Mouse (Mus musculus) limb, embryonic 15.5 days (tissue): ENCODE results near the gene Fbxl17. TPM values are rescaled to one million over a fixed set of nuclear protein-coding genes. Genes with fewer than 3 reads are reported as not detected.

Experiments used
- ATAC-seq: fragments of 200-750 bp; cut with Nextera tagmentation; 2 replicates; pipeline ENCODE4 v1.8.0; 2017; ENCODE audit warnings: low read depth, moderate TSS enrichment; ENCODE audit not compliant: insufficient number of reproducible peaks, low FRiP score, low TSS enrichment
- H3K27ac ChIP-seq: fragments of 300-500 bp; sonication (generic); 2 replicates; pipeline ENCODE4 v1.5.1; 2015; ENCODE audit warnings: moderate library complexity, mild to moderate bottlenecking, inconsistent platforms
- H3K27me3 ChIP-seq: fragments of 300-500 bp; sonication (generic); 2 replicates; pipeline ENCODE4 v1.6.1; 2015; ENCODE audit warnings: inconsistent platforms
- H3K36me3 ChIP-seq: fragments of 300-500 bp; sonication (generic); 2 replicates; pipeline ENCODE4 v1.6.1; 2015; ENCODE audit warnings: inconsistent platforms
- H3K4me1 ChIP-seq: fragments of 300-500 bp; sonication (generic); 2 replicates; pipeline ENCODE4 v1.6.1; 2015; ENCODE audit warnings: inconsistent platforms
- H3K4me2 ChIP-seq: fragments of 300-500 bp; sonication (generic); 2 replicates; pipeline ENCODE4 v1.6.1; 2015; ENCODE audit warnings: mild to moderate bottlenecking, inconsistent platforms
- H3K4me3 ChIP-seq: fragments of 300-500 bp; sonication (generic); 2 replicates; pipeline ENCODE4 v1.5.1; 2015; ENCODE audit warnings: mild to moderate bottlenecking, inconsistent platforms
- H3K9ac ChIP-seq: fragments of 300-500 bp; sonication (generic); 2 replicates; pipeline ENCODE4 v1.6.1; 2015; ENCODE audit warnings: inconsistent platforms
- H3K9me3 ChIP-seq: fragments of 300-500 bp; sonication (generic); 2 replicates; pipeline ENCODE4 v1.6.1; 2016; ENCODE audit warnings: inconsistent platforms
- WGBS: fragments of 180-500 bp; shearing (Covaris S2); methylation state at CpG from one replicate; pipeline ENCODE4 v1.1.7; 2015; 5-methylcytosine and 5-hydroxymethylcytosine counted together
- polyA plus RNA-seq: library from polyadenylated mRNA; unstranded; fragments of >200 nt; fragmentation: Nextera tagmentation; extraction: Ambion mirVana; gene quantifications from 2 replicates; pipeline ENCODE4 v1.2.1, GENCODE M21; 2015

The Fbxl17 gene
- polyA plus RNA-seq, 1 experiment from 2014 or later = 7.8 TPM

DNA sequence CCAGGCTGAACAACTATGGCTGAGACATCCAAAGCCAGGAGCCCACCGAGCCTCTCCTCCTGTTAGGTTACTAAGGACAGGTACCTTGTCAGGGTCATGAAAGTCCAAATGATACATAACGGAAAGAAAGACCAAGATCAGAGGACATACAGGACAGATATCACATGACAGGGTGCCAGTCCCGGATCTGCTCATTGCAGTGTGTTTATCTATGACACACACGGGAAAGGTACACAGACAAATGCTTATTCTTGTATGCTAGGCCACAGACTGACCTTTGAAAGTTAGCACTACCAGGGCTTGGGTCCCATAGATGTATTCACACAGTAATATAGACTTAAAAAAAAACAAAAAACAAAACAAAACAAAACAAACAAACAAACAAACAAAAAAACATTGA is 404.8 kb downstream of the Fbxl17 start:
- Histone ChIP-seq H3K4me1 (no peaks in the 10 kb centered on the region), H3K4me2 (no peak overlapping the region), H3K9me3 (no peaks in the 10 kb centered on the region), H3K9ac (no peak overlapping the region), H3K36me3 (no peaks in the 10 kb centered on the region), H3K4me3 (no peak overlapping the region), H3K27ac (no peak overlapping the region), H3K27me3 (no peaks in the 10 kb centered on the region)
- no peak for ATAC-seq
- 82% methylated on average over 4 of the region's 4 CpGs for WGBS

DNA sequence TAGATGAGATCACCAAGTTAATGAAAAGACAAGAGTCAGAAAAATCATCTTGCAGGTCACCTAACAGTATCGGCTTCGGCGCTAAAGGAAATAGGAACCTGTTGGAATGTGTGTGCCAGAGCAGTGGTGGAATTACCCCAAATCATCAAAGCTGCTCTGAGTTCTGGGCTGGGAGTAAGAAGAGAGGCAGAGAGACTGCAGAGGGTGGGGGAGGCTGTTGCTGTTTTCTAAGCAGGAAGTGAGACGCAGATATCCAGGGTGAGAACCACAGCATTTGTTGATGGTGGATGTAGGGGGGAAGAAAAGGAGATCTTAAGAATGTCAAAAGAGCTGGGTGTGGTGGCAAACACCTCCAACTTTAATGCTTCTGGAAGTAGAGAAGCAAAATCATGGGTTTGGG is 406.6 kb downstream of the Fbxl17 start:
- 67% methylated on average over 4 of the region's 4 CpGs for WGBS
- Histone ChIP-seq H3K9ac (no peak overlapping the region), H3K4me1 (no peaks in the 10 kb centered on the region), H3K9me3 (no peaks in the 10 kb centered on the region), H3K27ac (no peak overlapping the region), H3K36me3 (no peaks in the 10 kb centered on the region), H3K27me3 (no peaks in the 10 kb centered on the region), H3K4me2 (no peak overlapping the region), H3K4me3 (no peak overlapping the region)
- ATAC-seq = no peak

GRCm38 (mm10) chr17:63092774-63093173 is 407.0 kb downstream of the Fbxl17 start:
- Histone ChIP-seq H3K27me3 (no peaks in the 10 kb centered on the region), H3K9ac (no peak overlapping the region), H3K27ac (no peak overlapping the region), H3K4me3 (no peak overlapping the region), H3K36me3 (no peaks in the 10 kb centered on the region), H3K4me2 (no peak overlapping the region), H3K9me3 (no peaks in the 10 kb centered on the region), H3K4me1 (no peaks in the 10 kb centered on the region)
- WGBS = 78% methylated on average over 6 of the region's 6 CpGs
- no peak for ATAC-seq

DNA sequence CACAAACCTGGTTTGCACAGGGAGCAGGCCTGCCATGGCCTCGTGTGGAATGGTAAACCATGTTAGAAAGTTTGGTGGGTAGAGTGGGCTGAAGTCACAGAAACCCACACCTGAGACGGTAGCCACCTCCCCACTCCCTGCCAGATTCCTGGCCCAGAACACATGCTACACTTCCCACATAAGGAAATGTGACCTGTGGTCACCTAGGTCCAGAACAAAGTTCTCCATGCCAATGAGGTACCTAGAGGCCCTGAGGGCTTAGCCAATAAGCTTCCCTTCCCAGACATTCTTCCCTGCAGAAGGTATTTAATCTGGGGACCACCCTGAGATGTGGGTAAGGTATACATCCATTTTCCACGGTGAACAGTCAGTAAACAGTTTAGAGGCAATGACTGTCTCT is 409.7 kb downstream of the Fbxl17 start:
- WGBS = 68% methylated on average over 3 of the region's 3 CpGs
- no peak for ATAC-seq
- no peak overlapping the region for H3K9ac ChIP-seq

GRCm38 (mm10) chr17:63087265-63087664 is 412.6 kb downstream of the Fbxl17 start:
- H3K36me3 ChIP-seq = no peaks in the 10 kb centered on the region
- WGBS = 75% methylated on average over 10 of the region's 10 CpGs
- H3K4me1 ChIP-seq = no peaks in the 10 kb centered on the region
- ATAC-seq = no peak
- no peaks in the 10 kb centered on the region for H3K9me3 ChIP-seq
- H3K27ac ChIP-seq = no peak overlapping the region
- H3K4me3 ChIP-seq = no peak overlapping the region
- no peak overlapping the region for H3K9ac ChIP-seq
- H3K27me3 ChIP-seq = no peaks in the 10 kb centered on the region
- no peak overlapping the region for H3K4me2 ChIP-seq

More for the DNA sequence above, 409.7 kb downstream of the Fbxl17 start:
- Histone ChIP-seq H3K4me2 (no peak overlapping the region), H3K27ac (no peak overlapping the region), H3K27me3 (no peaks in the 10 kb centered on the region), H3K9me3 (no peaks in the 10 kb centered on the region), H3K36me3 (no peaks in the 10 kb centered on the region), H3K4me1 (no peaks in the 10 kb centered on the region), H3K4me3 (no peak overlapping the region)

DNA sequence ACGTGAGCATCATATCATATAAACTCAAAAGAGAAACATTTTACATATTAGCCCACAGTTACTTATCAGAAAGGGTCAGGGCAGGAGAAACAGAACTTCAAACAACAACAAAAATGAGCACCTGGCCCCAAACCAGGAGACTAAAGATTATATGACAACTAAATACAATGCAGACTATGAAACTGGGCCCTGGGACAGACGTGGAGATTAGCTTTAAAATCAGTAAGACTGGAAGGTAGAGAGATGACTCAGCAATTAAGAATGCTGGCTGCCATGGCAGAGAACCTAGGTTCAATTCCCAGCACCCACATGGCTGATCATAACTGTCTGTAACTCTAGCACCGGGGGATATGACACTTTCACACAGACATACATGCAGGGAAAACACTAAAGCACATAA is 413.3 kb downstream of the Fbxl17 start:
- WGBS = 68% methylated on average over 3 of the region's 3 CpGs
- Histone ChIP-seq H3K27me3 (no peaks in the 10 kb centered on the region), H3K4me1 (no peaks in the 10 kb centered on the region), H3K9ac (no peak overlapping the region), H3K27ac (no peak overlapping the region), H3K9me3 (no peaks in the 10 kb centered on the region), H3K4me3 (no peak overlapping the region), H3K4me2 (no peak overlapping the region), H3K36me3 (no peaks in the 10 kb centered on the region)
- no peak for ATAC-seq

DNA sequence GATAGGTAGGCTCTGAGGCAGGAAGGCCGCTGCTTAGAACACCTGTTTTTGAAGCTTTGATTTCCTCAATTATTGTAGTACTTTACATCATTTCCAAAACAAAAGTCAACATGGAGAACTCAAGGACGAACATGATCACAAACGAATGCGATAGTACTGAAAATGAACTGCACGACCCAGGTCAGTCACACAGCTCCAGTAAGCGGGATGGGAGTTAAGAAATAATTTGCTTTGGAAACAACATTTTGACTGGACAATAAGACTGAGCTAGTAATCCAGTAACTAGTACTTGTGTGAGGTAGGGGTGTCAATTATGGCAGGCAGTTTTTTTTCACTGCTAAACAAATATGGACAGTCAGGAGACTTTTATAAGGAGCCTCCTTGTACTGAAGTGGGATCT is 414.6 kb downstream of the Fbxl17 start:
- Histone ChIP-seq H3K27ac (no peak overlapping the region), H3K4me1 (no peaks in the 10 kb centered on the region), H3K4me2 (no peak overlapping the region), H3K36me3 (no peaks in the 10 kb centered on the region), H3K27me3 (no peaks in the 10 kb centered on the region), H3K9ac (no peak overlapping the region), H3K9me3 (no peaks in the 10 kb centered on the region), H3K4me3 (no peak overlapping the region)
- no peak for ATAC-seq
- WGBS = 93% methylated on average over 6 of the region's 6 CpGs

GRCm38 (mm10) chr17:63079087-63079486 is 420.7 kb downstream of the Fbxl17 start:
- ATAC-seq = no peak
- WGBS = 86% methylated on average over 5 of the region's 5 CpGs
- Histone ChIP-seq H3K27me3 (no peaks in the 10 kb centered on the region), H3K4me1 (peaks cover 27% of the 10 kb centered on the region), H3K36me3 (no peaks in the 10 kb centered on the region), H3K4me2 (no peak overlapping the region), H3K9me3 (no peaks in the 10 kb centered on the region), H3K27ac (no peak overlapping the region), H3K4me3 (no peak overlapping the region), H3K9ac (no peak overlapping the region)

DNA sequence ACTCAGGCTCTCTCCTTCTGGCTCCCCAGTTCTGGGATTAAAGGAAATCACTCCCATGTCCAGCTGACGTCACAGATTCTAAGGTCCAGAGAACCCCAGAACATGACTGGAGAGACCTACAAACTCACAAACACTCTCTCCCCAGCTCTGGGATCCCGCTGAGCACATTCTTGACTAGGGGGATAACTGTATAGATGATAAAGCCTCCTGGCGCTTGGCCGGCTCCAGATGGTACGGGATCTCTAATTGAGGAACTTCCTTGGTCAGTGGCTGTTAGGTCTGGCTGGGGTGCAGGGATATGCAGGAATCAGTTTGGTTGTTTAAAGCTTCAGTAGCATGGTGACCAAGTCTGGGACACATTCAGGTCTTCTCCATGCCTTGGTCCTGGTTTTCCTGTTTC is 422.3 kb downstream of the Fbxl17 start:
- H3K4me1 ChIP-seq = peaks cover 27% of the 10 kb centered on the region
- no peaks in the 10 kb centered on the region for H3K9me3 ChIP-seq
- WGBS = 65% methylated on average over 5 of the region's 5 CpGs
- H3K27ac ChIP-seq = 0 out of 2 replicates have a peak overlapping the region, but pooled peaks have one; percentile 51
- H3K27me3 ChIP-seq = no peaks in the 10 kb centered on the region
- H3K4me2 ChIP-seq = no peak overlapping the region
- no peak overlapping the region for H3K9ac ChIP-seq
- H3K4me3 ChIP-seq = no peak overlapping the region
- ATAC-seq = no peak
- no peaks in the 10 kb centered on the region for H3K36me3 ChIP-seq

DNA sequence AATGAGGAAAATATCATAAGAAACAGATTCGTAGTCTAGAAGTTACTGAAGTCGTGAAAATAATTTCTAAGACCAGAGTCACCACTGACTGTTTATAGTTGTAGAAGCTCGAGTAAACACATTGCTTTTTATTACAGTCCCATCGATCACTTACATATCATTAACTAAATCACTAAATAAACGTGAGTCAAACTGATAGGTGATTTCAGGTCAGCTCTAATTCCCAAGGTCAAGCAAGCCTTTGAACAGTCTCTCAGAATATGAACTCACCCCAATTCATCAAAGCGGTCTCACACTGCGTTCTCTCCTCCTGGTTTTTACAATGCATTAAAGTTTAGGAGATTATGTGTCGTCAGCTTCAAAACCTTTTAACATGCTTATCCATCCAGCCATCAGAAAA is 423.2 kb downstream of the Fbxl17 start:
- Histone ChIP-seq H3K27me3 (no peaks in the 10 kb centered on the region), H3K9ac (no peak overlapping the region), H3K9me3 (no peaks in the 10 kb centered on the region), H3K4me3 (no peak overlapping the region), H3K27ac (peak overlapping the region; percentile 51; the same call in 1 of the 2 replicates), H3K4me2 (no peak overlapping the region), H3K36me3 (no peaks in the 10 kb centered on the region), H3K4me1 (peaks cover 27% of the 10 kb centered on the region)
- WGBS = 31% methylated on average over 8 of the region's 8 CpGs
- ATAC-seq = no peak

- H3K4me3 ChIP-seq = no peak overlapping the region
- H3K9me3 ChIP-seq = no peaks in the 10 kb centered on the region
- no peak overlapping the region for H3K4me2 ChIP-seq
- WGBS = 28% methylated on average over 8 of the region's 8 CpGs
- H3K27ac ChIP-seq = peak overlapping the region; percentile 51; the same call in 1 of the 2 replicates
- no peak overlapping the region for H3K9ac ChIP-seq
- H3K4me1 ChIP-seq = peaks cover 27% of the 10 kb centered on the region
- no peak for ATAC-seq
- H3K36me3 ChIP-seq = no peaks in the 10 kb centered on the region
- H3K27me3 ChIP-seq = no peaks in the 10 kb centered on the region
These were observed 423.8 kb downstream of the Fbxl17 start for GRCm38 (mm10) chr17:63076037-63076426.

DNA sequence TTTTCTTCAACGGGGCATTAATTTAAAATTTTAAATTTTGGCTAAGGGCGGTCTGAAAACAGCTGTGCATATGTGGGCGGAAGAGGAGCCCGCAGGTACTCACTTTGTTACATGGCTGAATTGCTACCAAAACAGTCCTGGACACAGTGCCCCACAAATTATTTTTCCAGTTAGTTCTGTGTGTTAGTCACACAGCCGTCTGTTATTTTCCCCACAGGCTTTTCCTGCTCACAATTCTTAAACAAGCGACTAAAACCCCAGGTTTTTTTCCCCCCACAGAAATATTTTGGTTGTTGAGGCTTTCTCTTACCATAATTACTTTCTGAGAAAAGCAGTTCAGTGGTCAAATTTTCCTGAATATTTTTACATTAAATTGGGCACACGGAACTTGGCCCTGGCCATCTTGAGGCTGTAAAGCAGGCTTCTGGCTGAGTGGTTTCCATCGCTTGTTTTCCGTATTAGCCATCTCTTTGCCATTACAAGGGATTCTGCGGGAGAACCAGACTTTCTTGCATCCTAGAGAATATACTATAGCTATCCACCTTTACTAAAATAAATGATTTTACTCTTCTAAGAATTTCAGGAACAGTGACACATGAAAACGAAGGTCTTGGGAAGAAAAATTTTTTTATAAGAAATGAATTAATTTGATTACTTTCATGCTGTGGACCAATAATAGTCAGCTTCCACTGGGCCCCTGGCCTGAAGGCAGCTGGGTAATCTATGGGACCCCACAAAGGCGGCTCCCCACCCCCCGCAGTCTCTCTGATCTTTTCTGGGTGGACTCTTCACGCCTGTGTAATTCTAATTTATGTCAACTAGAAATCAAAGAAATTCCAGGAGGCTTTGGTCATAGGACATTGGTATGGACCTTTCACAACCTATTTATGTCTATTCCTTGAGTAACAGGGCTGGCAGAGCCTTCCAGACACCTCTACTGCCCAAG is 424.5 kb downstream of the Fbxl17 start:
- 46% methylated on average over 14 of the region's 14 CpGs for WGBS
- H3K9ac ChIP-seq = no peak overlapping the region
- no peaks in the 10 kb centered on the region for H3K9me3 ChIP-seq
- H3K27ac ChIP-seq = peak overlapping the region; percentile 51; the same call in 1 of the 2 replicates
- peaks cover 27% of the 10 kb centered on the region for H3K4me1 ChIP-seq
- H3K27me3 ChIP-seq = no peaks in the 10 kb centered on the region
- H3K4me2 ChIP-seq = no peak overlapping the region
- no peaks in the 10 kb centered on the region for H3K36me3 ChIP-seq
- ATAC-seq = no peak
- H3K4me3 ChIP-seq = no peak overlapping the region
